ENCODE assay signal across 22 mouse cellular contexts in the genomic region with DNA sequence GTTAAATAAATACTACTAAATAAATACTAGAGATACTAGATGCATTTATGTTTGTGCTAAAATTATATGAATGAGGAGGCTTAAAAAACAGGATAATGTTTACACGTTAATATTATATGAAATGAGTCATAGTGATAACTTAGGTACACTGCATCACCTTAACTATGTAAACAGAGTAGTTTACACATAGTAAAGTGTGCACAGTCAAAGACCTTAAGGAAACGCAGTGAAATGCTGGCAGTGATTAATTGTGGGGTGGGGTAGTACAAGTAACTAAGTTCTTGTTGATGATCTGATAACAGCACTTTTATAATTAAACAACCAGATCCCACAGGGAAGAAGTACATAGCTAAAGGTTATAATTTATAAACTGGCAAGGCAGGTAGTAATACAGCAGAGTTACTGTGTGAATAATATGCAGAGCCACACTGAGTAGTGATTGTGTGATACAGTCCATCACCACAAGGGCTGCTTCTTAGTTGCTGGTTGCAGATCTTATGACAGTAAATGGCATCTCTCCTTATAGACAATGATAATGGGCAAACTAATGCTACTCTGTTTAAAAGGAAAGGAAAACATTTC.
"Had no signal": no experiment of that assay in that cellular context is flagged by ENCODE, and none has a peak within 500 bp of the region (broad histone marks: within the 10 kb centered on the region; RNA-seq: fewer than 3 reads in every experiment).

No protein-coding gene starts in this region.

- ATAC-seq: liver, embryonic 12.5 days; midbrain, embryonic 13.5 days; midbrain, embryonic 15.5 days had no signal

- H3K9ac ChIP-seq: liver, embryonic 12.5 days; liver, embryonic 14.5 days; lung, embryonic 14.5 days; midbrain, embryonic 13.5 days; midbrain, embryonic 15.5 days; neural tube, embryonic 13.5 days; neural tube, embryonic 15.5 days had no signal

- H3K27me3 ChIP-seq: liver, embryonic 12.5 days; megakaryocyte, embryonic 14.5 days; midbrain, embryonic 13.5 days; midbrain, embryonic 15.5 days; neural tube, embryonic 13.5 days; neural tube, embryonic 15.5 days had no signal

- H3K4me1 ChIP-seq: liver, embryonic 12.5 days; megakaryocyte, embryonic 14.5 days; midbrain, embryonic 13.5 days; midbrain, embryonic 15.5 days; neural tube, embryonic 13.5 days; neural tube, embryonic 15.5 days had no signal

- H3K36me3 ChIP-seq: liver, embryonic 12.5 days; midbrain, embryonic 13.5 days; midbrain, embryonic 15.5 days; neural tube, embryonic 15.5 days had no signal

- DNase-seq: lung, adult 18-20 months; lung, embryonic 14.5 days; lung, postnatal 10 days; lung, postnatal 36 days; retina, postnatal 1 day; right cerebral cortex, adult 18-20 months; right cerebral cortex, postnatal 25 days; right cerebral cortex, postnatal 4 days; spleen, adult 18-20 months; thymus, adult 18-20 months; thymus, postnatal 14 days; thymus, postnatal 36 days had no signal

- H3K4me3 ChIP-seq: liver, embryonic 12.5 days; megakaryocyte, embryonic 14.5 days; midbrain, embryonic 13.5 days; midbrain, embryonic 15.5 days; myocyte; neural tube, embryonic 13.5 days; neural tube, embryonic 15.5 days had no signal

- H3K9me3 ChIP-seq: liver, embryonic 12.5 days had no signal

- H3K4me2 ChIP-seq: liver, embryonic 12.5 days; lung, embryonic 14.5 days; midbrain, embryonic 11.5 days; midbrain, embryonic 13.5 days; midbrain, embryonic 15.5 days; neural tube, embryonic 13.5 days; neural tube, embryonic 15.5 days had no signal

- H3K27ac ChIP-seq: liver, embryonic 12.5 days; liver, embryonic 14.5 days; macrophage; midbrain, embryonic 13.5 days; midbrain, embryonic 15.5 days; neural tube, embryonic 13.5 days; neural tube, embryonic 15.5 days had no signal
